Mouse (Mus musculus) small intestine, adult 2 months (tissue): ENCODE measurements around the gene Rassf4.

Experiments
- CTCF ChIP-seq: fragments of 200-500 bp; IDR thresholded peaks from 2 replicates; pipeline ENCODE4 v1.5.1; 2012; ENCODE audit warnings: low read depth, mild to moderate bottlenecking, control low read depth, inconsistent platforms, low read length, moderate library complexity, mixed read lengths; ENCODE audit not compliant: insufficient replicate concordance, insufficient read length; ENCODE audit errors: extremely low read depth
- POLR2A ChIP-seq: fragments of 200-500 bp; IDR thresholded peaks from 2 replicates; pipeline ENCODE4 v1.6.1; 2012; ENCODE audit warnings: low read depth, mild to moderate bottlenecking, control low read depth, inconsistent platforms, low read length, moderate library complexity

DNA sequence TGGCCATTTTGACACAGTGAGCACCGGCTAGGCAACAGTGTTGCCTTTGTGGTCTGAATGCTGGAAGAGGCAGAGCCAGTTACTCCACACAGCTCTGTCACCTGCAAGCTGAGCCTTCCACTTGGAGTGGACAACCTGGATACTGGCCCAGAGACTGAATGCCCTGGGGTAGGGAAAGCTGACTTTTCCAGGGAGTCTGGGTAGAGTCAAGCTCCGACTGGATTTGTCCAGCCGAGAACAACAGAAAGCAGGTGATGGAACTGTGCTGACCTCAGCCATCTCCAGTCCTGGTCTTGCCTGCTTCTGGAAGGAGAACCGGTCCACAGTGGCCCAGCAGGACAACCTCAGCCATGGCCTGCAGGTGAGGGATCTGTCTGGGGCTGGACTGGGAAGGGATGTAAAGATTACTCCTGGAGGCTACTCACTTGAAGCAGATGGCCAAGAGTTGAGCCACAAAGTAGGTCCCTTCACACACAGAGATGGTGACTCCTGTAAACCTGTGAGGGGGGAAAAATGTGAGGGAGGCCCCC lies 24.2 kb upstream of the Rassf4 start:
- no peak for TF ChIP-seq CTCF
- no peak for TF ChIP-seq POLR2A
